Mouse (Mus musculus) olfactory bulb, adult 2 months (tissue): ENCODE results near the gene Gm3285.

ENCODE experiments used
- CTCF ChIP-seq: fragments of 200-500 bp; IDR thresholded peaks from 2 replicates; pipeline ENCODE4 v1.5.1; 2012; ENCODE audit warnings: low read depth, mild to moderate bottlenecking, low read length, moderate library complexity; ENCODE audit not compliant: insufficient read depth
- POLR2A ChIP-seq: fragments of 200-500 bp; IDR thresholded peaks from 2 replicates; pipeline ENCODE4 v1.6.1; 2012; ENCODE audit warnings: mild to moderate bottlenecking, low read depth, low read length, moderate library complexity; ENCODE audit not compliant: insufficient read depth

GRCm38 (mm10) chr10:77895562-77895961 is 33.8 kb downstream of the Gm3285 start:
- TF ChIP-seq CTCF (no peak), POLR2A (no peak)
